Mouse (Mus musculus): ENCODE data around the gene Cd34.

DNA sequence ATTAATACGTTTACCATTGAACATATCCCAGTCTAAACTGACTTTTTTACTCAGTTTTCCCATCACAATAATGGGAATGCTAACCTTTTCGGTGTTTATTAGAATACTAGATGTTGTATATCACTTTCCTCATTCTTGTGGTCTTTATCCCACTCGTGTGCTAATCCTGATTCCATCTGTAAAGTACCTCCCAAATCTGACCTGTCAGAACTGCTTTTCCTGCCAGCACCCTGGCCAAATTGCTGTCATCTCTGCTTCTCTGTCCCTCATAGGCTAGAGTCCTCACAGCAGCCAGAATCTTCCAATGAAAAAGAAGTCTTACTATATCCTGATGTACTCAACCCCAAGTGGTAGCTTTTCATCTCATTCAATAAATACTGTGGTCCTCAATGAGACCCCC is 46.3 kb downstream of the Cd34 start:
- TF ChIP-seq EP300 (IDR thresholded peaks at IDR 0.05; ENCODE audit: insufficient read depth, low read depth, low read length) = no peak
- TF ChIP-seq CTCF (IDR thresholded peaks at IDR 0.05) = no peak
- TF ChIP-seq POLR2A (IDR thresholded peaks at IDR 0.05; ENCODE audit: insufficient read depth, low read depth, low read length) = no peak

All from heart, adult 2 months (tissue).